Mouse (Mus musculus) olfactory bulb, adult 2 months (tissue): ENCODE data around the gene Herc1. TPM values are rescaled to one million over a fixed set of nuclear protein-coding genes. Genes with fewer than 3 reads are reported as not detected.

ENCODE experiments used
- H3K27ac ChIP-seq: fragments of 200-500 bp; 2 replicates; pipeline ENCODE4 v1.5.1; 2012; ENCODE audit warnings: low read depth, low read length; ENCODE audit not compliant: insufficient read depth
- H3K4me1 ChIP-seq: fragments of 200-500 bp; 2 replicates; pipeline ENCODE4 v1.6.1; 2012; ENCODE audit warnings: low read length; ENCODE audit not compliant: control insufficient read depth, insufficient read depth
- H3K4me3 ChIP-seq: fragments of 200-500 bp; 2 replicates; pipeline ENCODE4 v1.5.1; 2012; ENCODE audit warnings: mild to moderate bottlenecking, low read depth, low read length, moderate library complexity; ENCODE audit not compliant: insufficient read depth
- CTCF ChIP-seq: fragments of 200-500 bp; IDR thresholded peaks from 2 replicates; pipeline ENCODE4 v1.5.1; 2012; ENCODE audit warnings: low read depth, mild to moderate bottlenecking, low read length, moderate library complexity; ENCODE audit not compliant: insufficient read depth
- POLR2A ChIP-seq: fragments of 200-500 bp; IDR thresholded peaks from 2 replicates; pipeline ENCODE4 v1.6.1; 2012; ENCODE audit warnings: mild to moderate bottlenecking, low read depth, low read length, moderate library complexity; ENCODE audit not compliant: insufficient read depth
- WGBS: fragments of 180-500 bp; shearing (Covaris S2); methylation state at CpG from one replicate; pipeline ENCODE4 v1.1.7; 2018; 5-methylcytosine and 5-hydroxymethylcytosine counted together
- polyA plus RNA-seq: library from polyadenylated mRNA; stranded (reverse); fragments of >200 nt; gene quantifications from 2 replicates; pipeline ENCODE4 v1.2.4, GENCODE M21; 2012; ENCODE audit warnings: low replicate concordance; ENCODE audit not compliant: missing spikeins, insufficient read depth, insufficient read length

Gene Herc1
- polyA plus RNA-seq, 1 experiment, result 148 TPM

DNA sequence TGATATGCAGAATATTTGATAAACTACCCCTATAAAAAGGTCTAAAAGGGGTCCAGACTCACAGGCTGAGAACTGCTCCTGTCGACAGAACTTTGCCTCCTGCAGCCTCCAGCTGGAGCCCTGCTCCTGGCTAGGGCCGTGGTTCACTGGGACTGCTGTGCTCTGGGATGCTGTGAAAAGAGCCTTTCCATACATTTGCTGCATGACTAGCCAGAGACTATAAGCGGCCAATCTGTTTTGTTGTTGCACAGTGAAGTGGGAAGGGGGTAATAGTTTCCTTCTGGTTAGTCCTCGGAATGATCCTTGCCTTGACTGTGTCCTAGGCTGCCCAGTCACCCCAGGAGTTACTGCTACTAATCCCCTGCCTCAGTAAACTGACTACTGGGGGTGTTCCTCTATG, 155.8 kb downstream of the Herc1 start:
- WGBS, result 19% methylated on average over 4 of the region's 4 CpGs
- H3K4me1 ChIP-seq, result peaks cover 16% of the 10 kb centered on the region
- TF ChIP-seq POLR2A, result no peak
- TF ChIP-seq CTCF, result no peak
- H3K4me3 ChIP-seq, result no peak overlapping the region
- H3K27ac ChIP-seq, result no peak overlapping the region

DNA sequence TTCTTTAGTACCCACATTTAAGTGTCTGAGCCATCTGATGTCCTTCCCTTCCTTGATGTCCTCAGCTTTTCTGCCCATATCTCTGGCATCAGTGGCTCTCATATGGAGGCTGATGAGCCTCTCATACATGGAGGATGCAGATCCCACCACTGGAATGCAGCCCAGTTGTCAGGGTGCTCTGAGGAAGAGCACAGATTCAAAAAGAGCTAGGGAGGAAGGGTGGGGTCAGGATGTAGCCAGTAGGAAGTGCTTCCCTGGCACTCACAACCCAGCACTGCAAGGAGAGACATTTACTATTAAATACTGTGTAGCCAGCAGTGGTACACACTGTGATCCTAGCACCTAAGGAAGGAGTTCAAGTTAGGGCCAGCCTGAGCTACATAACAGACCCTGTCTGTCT, 156.2 kb downstream of the Herc1 start:
- Histone ChIP-seq H3K27ac (no peak overlapping the region), H3K4me3 (no peak overlapping the region), H3K4me1 (peaks cover 17% of the 10 kb centered on the region)
- TF ChIP-seq CTCF (no peak), POLR2A (no peak)

DNA sequence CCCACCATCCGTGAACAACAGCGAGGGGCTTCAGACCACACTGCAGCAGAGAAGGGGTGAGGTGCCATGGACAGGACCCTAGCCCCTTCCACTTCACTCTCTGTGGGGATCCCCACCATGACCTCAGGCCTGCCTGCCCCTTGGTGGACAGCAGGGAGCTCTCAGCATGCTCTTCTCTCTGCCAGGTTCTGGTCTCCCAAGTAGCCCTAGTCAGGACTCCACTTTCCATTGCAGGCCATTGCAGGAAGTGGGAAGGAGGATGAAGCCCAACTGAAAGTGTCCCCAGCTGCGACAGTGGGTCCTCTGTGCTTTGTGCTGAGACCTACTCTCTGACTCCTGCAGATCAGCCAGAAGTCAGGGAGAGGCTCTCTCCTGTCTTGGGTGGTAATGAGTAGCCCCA, 157.4 kb downstream of the Herc1 start:
- peaks cover 17% of the 10 kb centered on the region for H3K4me1 ChIP-seq
- no peak overlapping the region for H3K4me3 ChIP-seq
- WGBS, result 85% methylated on average over 3 of the region's 3 CpGs
- H3K27ac ChIP-seq, result no peak overlapping the region
- no peak for TF ChIP-seq CTCF

DNA sequence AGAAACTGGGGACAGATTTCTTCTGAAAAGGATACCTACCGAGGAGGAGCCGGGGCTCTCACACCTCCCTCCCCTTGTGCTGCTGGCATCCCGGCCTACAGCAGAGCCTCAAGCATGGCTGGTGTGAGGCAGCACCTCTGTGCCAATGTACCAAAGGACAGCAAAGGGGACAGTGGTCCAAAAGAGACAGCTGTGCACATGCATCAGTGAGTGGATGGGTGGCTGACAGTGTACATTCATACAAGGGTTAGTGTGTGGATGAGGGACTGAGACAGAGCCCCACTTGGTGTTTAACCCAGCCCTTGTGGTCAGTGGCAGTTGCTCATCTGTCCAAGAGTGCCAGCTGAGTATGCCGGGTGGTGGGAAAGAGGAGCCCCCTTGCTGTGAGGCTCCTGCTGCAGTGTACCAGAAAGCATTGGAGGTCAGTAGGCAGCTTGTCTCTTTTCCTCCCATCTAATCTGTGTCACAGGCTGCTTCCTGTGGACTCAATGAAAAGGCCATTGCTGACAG, 158.7 kb downstream of the Herc1 start:
- no peak overlapping the region for H3K4me3 ChIP-seq
- peaks cover 26% of the 10 kb centered on the region for H3K4me1 ChIP-seq
- TF ChIP-seq POLR2A (no peak), CTCF (no peak)
- 71% methylated on average over 4 of the region's 4 CpGs for WGBS
- H3K27ac ChIP-seq, result peak overlapping the region; percentile 16; the same call in 1 of the 2 replicates

DNA sequence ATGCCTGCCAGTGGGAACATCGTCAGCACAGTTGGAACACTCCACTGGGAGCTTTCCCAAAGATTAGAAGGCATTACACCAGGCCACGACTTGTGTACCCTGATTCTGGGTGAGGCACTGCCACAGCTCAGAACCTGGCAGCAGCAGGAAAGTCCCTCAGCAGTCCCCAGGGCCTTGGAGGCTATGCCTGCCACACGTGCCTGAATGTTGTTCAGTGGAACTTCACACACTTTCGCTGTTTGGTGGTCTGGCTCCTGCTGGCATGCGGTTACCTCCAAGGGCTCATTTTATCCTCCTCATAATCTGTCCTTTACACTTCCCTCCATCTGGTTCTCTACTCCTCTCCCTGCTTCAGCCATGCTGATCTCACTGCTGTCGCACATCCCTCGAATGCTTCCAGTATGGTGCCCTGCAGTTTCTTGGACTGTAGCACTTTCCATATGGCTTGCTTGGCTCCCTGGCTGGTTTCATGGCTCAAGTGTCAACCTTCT, 160.1 kb downstream of the Herc1 start:
- Histone ChIP-seq H3K4me3 (no peak overlapping the region), H3K27ac (peak overlapping the region; percentile 1; the same call in 1 of the 2 replicates), H3K4me1 (peaks cover 25% of the 10 kb centered on the region)
- TF ChIP-seq POLR2A (no peak), CTCF (no peak)
- 55% methylated on average over 7 of the region's 7 CpGs for WGBS

DNA sequence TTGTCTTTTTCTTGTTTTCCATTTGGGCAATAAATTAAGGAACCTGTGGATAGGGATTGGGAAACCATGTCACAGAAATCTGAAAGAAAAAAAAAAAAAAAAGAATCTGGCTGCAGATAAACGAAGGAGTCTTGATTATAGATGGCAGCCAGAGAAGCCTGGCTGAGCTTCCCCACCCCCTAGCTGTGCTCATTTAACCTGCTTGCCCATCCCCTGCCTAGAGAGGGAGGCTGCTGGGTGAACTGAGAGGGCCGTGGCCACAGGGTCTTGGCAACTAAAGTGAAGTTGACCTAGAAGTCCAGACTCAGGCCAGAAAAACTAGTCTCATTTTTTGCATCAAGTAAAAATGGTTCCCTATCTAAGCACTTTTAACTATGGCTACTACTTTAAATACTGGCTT, 160.7 kb downstream of the Herc1 start:
- Histone ChIP-seq H3K27ac (peak overlapping the region; percentile 79), H3K4me1 (peaks cover 28% of the 10 kb centered on the region), H3K4me3 (peak overlapping the region; percentile 55)
- 0% methylated on average over 2 of the region's 2 CpGs for WGBS
- no peak for TF ChIP-seq CTCF
- TF ChIP-seq POLR2A, result no peak

DNA sequence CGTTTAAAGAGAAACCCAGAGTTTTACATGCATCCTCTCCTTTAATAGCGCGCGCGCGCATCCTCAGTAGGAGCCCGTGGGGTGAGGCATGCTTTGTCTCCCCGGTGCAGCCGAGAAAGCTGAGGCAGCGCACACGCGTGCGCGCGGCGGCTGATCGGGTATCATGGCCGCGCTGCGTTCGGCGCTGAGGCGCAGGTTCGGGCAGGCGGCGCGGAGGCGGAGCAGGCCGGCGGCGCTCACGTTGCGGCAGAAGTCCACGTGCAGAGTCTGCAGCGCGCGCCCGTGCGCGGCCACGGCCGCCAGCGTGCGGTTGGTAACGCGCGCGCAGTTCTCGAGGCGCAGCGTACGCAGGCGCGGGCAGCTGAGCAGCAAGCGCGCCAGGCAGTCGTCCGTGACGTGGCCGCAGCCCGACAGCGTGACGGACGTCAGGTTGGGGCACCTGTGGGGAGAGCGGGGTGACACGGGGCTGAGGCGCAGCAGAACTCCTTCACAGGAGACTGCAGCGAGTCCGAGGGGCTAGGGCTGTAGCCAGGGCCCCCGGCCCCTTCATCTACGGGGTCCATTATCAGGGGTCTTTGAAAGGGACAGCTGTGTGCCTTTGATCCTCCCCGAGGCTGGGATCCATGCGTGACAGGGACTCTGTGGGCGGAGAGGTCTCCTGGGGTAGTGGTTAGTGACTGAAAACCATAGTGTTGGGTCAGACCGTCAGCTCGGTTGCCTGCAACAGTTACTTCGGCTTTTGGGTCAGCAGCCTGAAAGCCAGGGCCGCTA, 161.5 kb downstream of the Herc1 start:
- under 1% methylated on average over 78 of the region's 78 CpGs for WGBS
- TF ChIP-seq POLR2A (peak; percentile 49), CTCF (no peak)

DNA sequence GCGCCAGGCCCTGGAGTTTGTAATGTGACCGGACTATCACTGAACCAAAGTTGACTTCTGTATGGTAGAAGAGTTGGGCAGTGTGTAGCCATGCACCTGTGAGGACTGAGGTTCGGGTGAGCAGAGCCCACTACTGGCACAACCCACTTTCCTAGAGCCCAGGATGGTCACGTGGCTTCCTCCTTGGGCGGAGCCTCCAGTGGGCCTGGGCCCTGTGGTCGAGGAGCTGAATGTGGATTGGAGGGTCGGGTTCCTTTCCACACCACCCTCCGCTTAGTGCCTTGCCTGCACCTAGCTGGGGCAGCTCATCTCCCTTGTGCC, 162.1 kb downstream of the Herc1 start:
- Histone ChIP-seq H3K4me1 (peaks cover 29% of the 10 kb centered on the region), H3K27ac (peak overlapping the region; percentile 89), H3K4me3 (peak overlapping the region; percentile 55)
- WGBS, result 1% methylated on average over 8 of the region's 8 CpGs
- TF ChIP-seq POLR2A (peak; percentile 32), CTCF (no peak)

More for the DNA sequence above, 161.5 kb downstream of the Herc1 start:
- H3K27ac ChIP-seq, result peak overlapping the region; percentile 89
- H3K4me3 ChIP-seq, result peak overlapping the region; percentile 55
- H3K4me1 ChIP-seq, result peaks cover 29% of the 10 kb centered on the region

DNA sequence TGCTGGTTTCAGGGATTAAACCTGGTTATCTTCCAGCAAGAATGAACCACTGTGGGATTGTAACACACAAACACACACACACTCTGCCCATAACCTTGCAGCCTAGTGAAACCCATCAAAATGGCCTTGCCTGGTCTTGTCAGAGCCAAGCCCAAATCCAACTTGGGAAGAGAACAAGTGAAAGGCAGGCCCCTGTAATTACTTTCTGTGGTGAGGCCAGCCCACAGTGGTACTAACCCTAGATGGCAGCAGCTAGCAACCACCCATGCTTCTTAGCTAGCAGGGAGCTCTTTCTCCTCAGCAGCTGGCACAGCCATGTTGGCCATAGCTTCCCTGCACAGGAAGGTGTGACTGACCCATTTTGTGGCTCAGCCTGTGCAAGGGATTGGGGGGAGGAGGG, 162.9 kb downstream of the Herc1 start:
- Histone ChIP-seq H3K4me1 (peaks cover 29% of the 10 kb centered on the region), H3K27ac (peak overlapping the region; percentile 74; the same call in 1 of the 2 replicates), H3K4me3 (no peak overlapping the region)
- no peak for TF ChIP-seq CTCF
- TF ChIP-seq POLR2A, result no peak
